Mouse (Mus musculus): ENCODE measurements around the gene Adrm1. TPM values are rescaled to one million over a fixed set of nuclear protein-coding genes. Genes with fewer than 3 reads are reported as not detected.

Gene Adrm1
- polyA plus RNA-seq, 1 experiment, result 148 TPM

GRCm38 (mm10) chr2:180181542-180181941, 10.3 kb downstream of the Adrm1 start:
- no peaks in the 10 kb centered on the region for H3K4me1 ChIP-seq (ENCODE audit: control insufficient read depth, insufficient read depth, insufficient read length, low read length)
- peaks cover 17% of the 10 kb centered on the region for H3K36me3 ChIP-seq (ENCODE audit: control insufficient read depth, insufficient read depth, low read length)
- WGBS, result 80% methylated on average over 9 of the region's 9 CpGs
- H3K4me3 ChIP-seq (ENCODE audit: low read depth, low read length), result no peak overlapping the region
- H3K27me3 ChIP-seq (ENCODE audit: control insufficient read depth, insufficient read depth, low read length), result no peaks in the 10 kb centered on the region
- TF ChIP-seq CTCF (IDR thresholded peaks at IDR 0.05; ENCODE audit: extremely low read depth, insufficient read length, insufficient replicate concordance, low read depth, low read length) (no peak), POLR2A (IDR thresholded peaks at IDR 0.05; ENCODE audit: low read depth, low read length) (no peak)
- no peak overlapping the region for H3K27ac ChIP-seq (ENCODE audit: insufficient read depth, low read depth, low read length)

GRCm38 (mm10) chr2:180184011-180184751, 12.9 kb downstream of the Adrm1 start:
- no peaks in the 10 kb centered on the region for H3K4me1 ChIP-seq (ENCODE audit: control insufficient read depth, insufficient read depth, insufficient read length, low read length)
- no peak for TF ChIP-seq CTCF (IDR thresholded peaks at IDR 0.05; ENCODE audit: extremely low read depth, insufficient read length, insufficient replicate concordance, low read depth, low read length)
- WGBS, result 89% methylated on average over 24 of the region's 24 CpGs

GRCm38 (mm10) chr2:180184752-180185109, 13.4 kb downstream of the Adrm1 start:
- TF ChIP-seq POLR2A (IDR thresholded peaks at IDR 0.05; ENCODE audit: low read depth, low read length), result no peak
- TF ChIP-seq CTCF (IDR thresholded peaks at IDR 0.05; ENCODE audit: extremely low read depth, insufficient read length, insufficient replicate concordance, low read depth, low read length), result no peak
- Histone ChIP-seq H3K27me3 (ENCODE audit: control insufficient read depth, insufficient read depth, low read length) (no peaks in the 10 kb centered on the region), H3K36me3 (ENCODE audit: control insufficient read depth, insufficient read depth, low read length) (no peaks in the 10 kb centered on the region), H3K27ac (ENCODE audit: insufficient read depth, low read depth, low read length) (no peak overlapping the region), H3K4me1 (ENCODE audit: control insufficient read depth, insufficient read depth, insufficient read length, low read length) (no peaks in the 10 kb centered on the region), H3K4me3 (ENCODE audit: low read depth, low read length) (no peak overlapping the region)
- 79% methylated on average over 6 of the region's 6 CpGs for WGBS

More at GRCm38 (mm10) chr2:180184011-180184751, 12.9 kb downstream of the Adrm1 start:
- Histone ChIP-seq H3K27ac (ENCODE audit: insufficient read depth, low read depth, low read length) (no peak overlapping the region), H3K4me3 (ENCODE audit: low read depth, low read length) (no peak overlapping the region), H3K36me3 (ENCODE audit: control insufficient read depth, insufficient read depth, low read length) (no peaks in the 10 kb centered on the region), H3K27me3 (ENCODE audit: control insufficient read depth, insufficient read depth, low read length) (no peaks in the 10 kb centered on the region)

- Histone ChIP-seq H3K36me3 (ENCODE audit: control insufficient read depth, insufficient read depth, low read length) (no peaks in the 10 kb centered on the region), H3K4me3 (ENCODE audit: low read depth, low read length) (no peak overlapping the region), H3K27me3 (ENCODE audit: control insufficient read depth, insufficient read depth, low read length) (no peaks in the 10 kb centered on the region), H3K4me1 (ENCODE audit: control insufficient read depth, insufficient read depth, insufficient read length, low read length) (no peaks in the 10 kb centered on the region), H3K27ac (ENCODE audit: insufficient read depth, low read depth, low read length) (no peak overlapping the region)
- WGBS, result 91% methylated on average over 14 of the region's 14 CpGs
- TF ChIP-seq CTCF (IDR thresholded peaks at IDR 0.05; ENCODE audit: extremely low read depth, insufficient read length, insufficient replicate concordance, low read depth, low read length) (no peak), POLR2A (IDR thresholded peaks at IDR 0.05; ENCODE audit: low read depth, low read length) (no peak)
Measured at GRCm38 (mm10) chr2:180185686-180186085, 14.4 kb downstream of the Adrm1 start.

- Histone ChIP-seq H3K4me1 (ENCODE audit: control insufficient read depth, insufficient read depth, insufficient read length, low read length) (no peaks in the 10 kb centered on the region), H3K27ac (ENCODE audit: insufficient read depth, low read depth, low read length) (no peak overlapping the region), H3K4me3 (ENCODE audit: low read depth, low read length) (no peak overlapping the region), H3K36me3 (ENCODE audit: control insufficient read depth, insufficient read depth, low read length) (no peaks in the 10 kb centered on the region), H3K27me3 (ENCODE audit: control insufficient read depth, insufficient read depth, low read length) (no peaks in the 10 kb centered on the region)
- TF ChIP-seq CTCF (IDR thresholded peaks at IDR 0.05; ENCODE audit: extremely low read depth, insufficient read length, insufficient replicate concordance, low read depth, low read length), result no peak
- TF ChIP-seq POLR2A (IDR thresholded peaks at IDR 0.05; ENCODE audit: low read depth, low read length), result no peak
- 88% methylated on average over 11 of the region's 11 CpGs for WGBS
Measured at GRCm38 (mm10) chr2:180187362-180187761, 16.1 kb downstream of the Adrm1 start.

- WGBS, result 76% methylated on average over 12 of the region's 12 CpGs
- Histone ChIP-seq H3K36me3 (ENCODE audit: control insufficient read depth, insufficient read depth, low read length) (no peaks in the 10 kb centered on the region), H3K27me3 (ENCODE audit: control insufficient read depth, insufficient read depth, low read length) (no peaks in the 10 kb centered on the region), H3K4me3 (ENCODE audit: low read depth, low read length) (no peak overlapping the region), H3K27ac (ENCODE audit: insufficient read depth, low read depth, low read length) (no peak overlapping the region), H3K4me1 (ENCODE audit: control insufficient read depth, insufficient read depth, insufficient read length, low read length) (no peaks in the 10 kb centered on the region)
- no peak for TF ChIP-seq POLR2A (IDR thresholded peaks at IDR 0.05; ENCODE audit: low read depth, low read length)
- TF ChIP-seq CTCF (IDR thresholded peaks at IDR 0.05; ENCODE audit: extremely low read depth, insufficient read length, insufficient replicate concordance, low read depth, low read length), result no peak
Measured at GRCm38 (mm10) chr2:180196610-180197322, 25.5 kb downstream of the Adrm1 start.

- H3K36me3 ChIP-seq (ENCODE audit: control insufficient read depth, insufficient read depth, low read length), result no peaks in the 10 kb centered on the region
- H3K27me3 ChIP-seq (ENCODE audit: control insufficient read depth, insufficient read depth, low read length), result no peaks in the 10 kb centered on the region
- H3K27ac ChIP-seq (ENCODE audit: insufficient read depth, low read depth, low read length), result no peak overlapping the region
- H3K4me3 ChIP-seq (ENCODE audit: low read depth, low read length), result no peak overlapping the region
- no peak for TF ChIP-seq POLR2A (IDR thresholded peaks at IDR 0.05; ENCODE audit: low read depth, low read length)
- TF ChIP-seq CTCF (IDR thresholded peaks at IDR 0.05; ENCODE audit: extremely low read depth, insufficient read length, insufficient replicate concordance, low read depth, low read length), result no peak
- WGBS, result 88% methylated on average over 10 of the region's 10 CpGs
- no peaks in the 10 kb centered on the region for H3K4me1 ChIP-seq (ENCODE audit: control insufficient read depth, insufficient read depth, insufficient read length, low read length)
Measured at GRCm38 (mm10) chr2:180197323-180198037, 26.2 kb downstream of the Adrm1 start.
